Mouse (Mus musculus) gastrocnemius, adult 8-10 months (tissue): ENCODE results near the gene Tomm40l. TPM values are rescaled to one million over a fixed set of nuclear protein-coding genes. Genes with fewer than 3 reads are reported as not detected.

ENCODE experiments used
- total RNA-seq, 4 experiments: library from RNA; stranded (reverse); gene quantifications; 2 replicates each; pipeline ENCODE4 v1.2.4; 2022

The Tomm40l gene
- total RNA-seq, 4 experiments from 2014 or later: 46.4 to 50.9 (median 50.4) TPM

Other genes with a start within 250 kb of the Tomm40l start
- 1 to 10 TPM in 3 of 4 experiments, under 1 TPM in 1; 0.94 to 2.2 (median 1.4) TPM for gene Fcgr2b, start 246.0 kb downstream of the Tomm40l start, total RNA-seq
- gene Fcgr4, start 203.6 kb downstream of the Tomm40l start, total RNA-seq: not detected
- 1 to 10 TPM in 3 of 4 experiments, under 1 TPM in 1; 0.73 to 1.8 (median 1.4) TPM for gene Fcgr3, start 157.6 kb downstream of the Tomm40l start, total RNA-seq
- gene Cfap126, start 108.6 kb downstream of the Tomm40l start, total RNA-seq: 1 to 10 TPM in 3 of 4 experiments, under 1 TPM in 1; 0.56 to 1.3 (median 1.2) TPM
- 100 to 1,000 TPM; 597 to 760 (median 703) TPM for gene Sdhc, start 71.9 kb downstream of the Tomm40l start, total RNA-seq
- gene Mpz, start 71.8 kb downstream of the Tomm40l start, total RNA-seq: 10 to 100 TPM in 3 of 4 experiments, 1 to 10 TPM in 1; 5.2 to 26.1 (median 16.9) TPM
- gene Pcp4l1, start 26.2 kb downstream of the Tomm40l start, total RNA-seq: 10 to 100 TPM; 40.2 to 94.7 (median 71.0) TPM
- gene Nr1i3, start 8.5 kb downstream of the Tomm40l start, total RNA-seq: under 1 TPM in 1 of 4 experiments, not detected in 3; 0.21 TPM
- gene Apoa2, start 2.5 kb upstream of the Tomm40l start, total RNA-seq: 1 to 10 TPM in 2 of 4 experiments, not detected in 2; 1.5 to 6.1 TPM
- 1 to 10 TPM in 3 of 4 experiments, under 1 TPM in 1; 0.85 to 3.1 (median 2.3) TPM for gene Fcer1g, start 11.9 kb upstream of the Tomm40l start, total RNA-seq
- gene Adamts4, start 27.9 kb upstream of the Tomm40l start, total RNA-seq: under 1 TPM in 2 of 4 experiments, not detected in 2; 0.09 to 0.36 TPM
- 100 to 1,000 TPM; 830 to 997 (median 868) TPM for gene Ndufs2, start 28.9 kb upstream of the Tomm40l start, total RNA-seq
- 10 to 100 TPM in 2 of 4 experiments, 1 to 10 TPM in 2; 8.7 to 14.1 (median 10.9) TPM for gene B4galt3, start 47.8 kb upstream of the Tomm40l start, total RNA-seq
- 10 to 100 TPM in 2 of 4 experiments, 1 to 10 TPM in 2; 7.3 to 10.7 (median 9.0) TPM for gene Ppox, start 58.7 kb upstream of the Tomm40l start, total RNA-seq
- 10 to 100 TPM; 15.3 to 19.3 (median 16.2) TPM for gene Usp21, start 65.5 kb upstream of the Tomm40l start, total RNA-seq
- gene Ufc1, start 72.5 kb upstream of the Tomm40l start, total RNA-seq: 100 to 1,000 TPM; 102 to 110 (median 106) TPM
- gene Dedd, start 106.6 kb upstream of the Tomm40l start, total RNA-seq: 10 to 100 TPM; 31.9 to 39.7 (median 37.3) TPM
- 10 to 100 TPM; 25.6 to 30.3 (median 29.0) TPM for gene Nit1, start 123.1 kb upstream of the Tomm40l start, total RNA-seq
- 100 to 1,000 TPM in 2 of 4 experiments, 10 to 100 TPM in 2; 46.7 to 104 (median 77.5) TPM for gene Pfdn2, start 123.2 kb upstream of the Tomm40l start, total RNA-seq
- not detected for gene Klhdc9, start 138.3 kb upstream of the Tomm40l start, total RNA-seq
- gene Nectin4, start 147.6 kb upstream of the Tomm40l start, total RNA-seq: not detected
- under 1 TPM; 0.34 to 0.63 (median 0.44) TPM for gene Arhgap30, start 166.4 kb upstream of the Tomm40l start, total RNA-seq
- gene Usf1, start 188.8 kb upstream of the Tomm40l start, total RNA-seq: 10 to 100 TPM; 29.3 to 35.5 (median 33.0) TPM
- under 1 TPM in 2 of 4 experiments, not detected in 2; 0.51 to 0.58 TPM for gene Tstd1, start 196.4 kb upstream of the Tomm40l start, total RNA-seq
- 1 to 10 TPM; 3.6 to 5.9 (median 4.2) TPM for gene F11r, start 215.0 kb upstream of the Tomm40l start, total RNA-seq